Mouse (Mus musculus): ENCODE results near the gene Rad51b. TPM values are rescaled to one million over a fixed set of nuclear protein-coding genes. Genes with fewer than 3 reads are reported as not detected.

Gene Rad51b
- polyA plus RNA-seq, 1 experiment = 1.1 TPM

GRCm38 (mm10) chr12:79675440-79676176 lies 378.5 kb downstream of the Rad51b start:
- WGBS = 36% methylated on average over 13 of the region's 13 CpGs

GRCm38 (mm10) chr12:79676251-79676650 lies 379.2 kb downstream of the Rad51b start:
- 45% methylated on average over 6 of the region's 6 CpGs for WGBS
- DNase-seq = no peak
- Histone ChIP-seq H3K4me1 (ENCODE audit: control insufficient read depth, insufficient read depth, low read length) (peaks cover 17% of the 10 kb centered on the region), H3K4me3 (replicated peaks; ENCODE audit: extremely low read depth, low read depth, low read length) (no peak overlapping the region)
- TF ChIP-seq CTCF (IDR thresholded peaks at IDR 0.05; ENCODE audit: insufficient read depth, low read length) (no peak), POLR2A (IDR thresholded peaks at IDR 0.05; ENCODE audit: borderline replicate concordance, extremely low read depth, low read depth, low read length) (no peak)

More at GRCm38 (mm10) chr12:79675440-79676176, 378.5 kb downstream of the Rad51b start:
- DNase-seq = no peak
- no peak for TF ChIP-seq POLR2A (IDR thresholded peaks at IDR 0.05; ENCODE audit: borderline replicate concordance, extremely low read depth, low read depth, low read length)
- TF ChIP-seq CTCF (IDR thresholded peaks at IDR 0.05; ENCODE audit: insufficient read depth, low read length) = no peak
- Histone ChIP-seq H3K4me1 (ENCODE audit: control insufficient read depth, insufficient read depth, low read length) (peaks cover 17% of the 10 kb centered on the region), H3K4me3 (replicated peaks; ENCODE audit: extremely low read depth, low read depth, low read length) (no peak overlapping the region)

- Histone ChIP-seq H3K4me1 (ENCODE audit: control insufficient read depth, insufficient read depth, low read length) (peaks cover 17% of the 10 kb centered on the region), H3K4me3 (replicated peaks; ENCODE audit: extremely low read depth, low read depth, low read length) (no peak overlapping the region)
- TF ChIP-seq POLR2A (IDR thresholded peaks at IDR 0.05; ENCODE audit: borderline replicate concordance, extremely low read depth, low read depth, low read length) = no peak
- TF ChIP-seq CTCF (IDR thresholded peaks at IDR 0.05; ENCODE audit: insufficient read depth, low read length) = no peak
- DNase-seq = no peak
- WGBS = 61% methylated on average over 5 of the region's 5 CpGs
Observed at GRCm38 (mm10) chr12:79676896-79677295, 379.8 kb downstream of the Rad51b start.

GRCm38 (mm10) chr12:79679251-79679901 lies 382.3 kb downstream of the Rad51b start:
- Histone ChIP-seq H3K4me3 (replicated peaks; ENCODE audit: extremely low read depth, low read depth, low read length) (no peak overlapping the region), H3K4me1 (ENCODE audit: control insufficient read depth, insufficient read depth, low read length) (peaks cover 20% of the 10 kb centered on the region)
- TF ChIP-seq CTCF (IDR thresholded peaks at IDR 0.05; ENCODE audit: insufficient read depth, low read length) = no peak
- TF ChIP-seq POLR2A (IDR thresholded peaks at IDR 0.05; ENCODE audit: borderline replicate concordance, extremely low read depth, low read depth, low read length) = no peak
- whole genome bisulfite sequencing = 64% methylated on average over 11 of the region's 11 CpGs
- no peak for DNase-seq

- 85% methylated on average over 9 of the region's 9 CpGs for WGBS
- no peak for DNase-seq
- Histone ChIP-seq H3K4me1 (ENCODE audit: control insufficient read depth, insufficient read depth, low read length) (peaks cover 20% of the 10 kb centered on the region), H3K4me3 (replicated peaks; ENCODE audit: extremely low read depth, low read depth, low read length) (no peak overlapping the region)
- TF ChIP-seq POLR2A (IDR thresholded peaks at IDR 0.05; ENCODE audit: borderline replicate concordance, extremely low read depth, low read depth, low read length) = no peak
- TF ChIP-seq CTCF (IDR thresholded peaks at IDR 0.05; ENCODE audit: insufficient read depth, low read length) = no peak
Observed at GRCm38 (mm10) chr12:79679941-79680697, 383.0 kb downstream of the Rad51b start.

GRCm38 (mm10) chr12:79680698-79681072 lies 383.6 kb downstream of the Rad51b start:
- H3K4me1 ChIP-seq (ENCODE audit: control insufficient read depth, insufficient read depth, low read length) = peaks cover 15% of the 10 kb centered on the region
- no peak overlapping the region for H3K4me3 ChIP-seq (replicated peaks; ENCODE audit: extremely low read depth, low read depth, low read length)
- 79% methylated on average over 3 of the region's 3 CpGs for WGBS
- no peak for DNase-seq
- TF ChIP-seq POLR2A (IDR thresholded peaks at IDR 0.05; ENCODE audit: borderline replicate concordance, extremely low read depth, low read depth, low read length) (no peak), CTCF (IDR thresholded peaks at IDR 0.05; ENCODE audit: insufficient read depth, low read length) (no peak)

- no peak for TF ChIP-seq CTCF (IDR thresholded peaks at IDR 0.05; ENCODE audit: insufficient read depth, low read length)
- TF ChIP-seq POLR2A (IDR thresholded peaks at IDR 0.05; ENCODE audit: borderline replicate concordance, extremely low read depth, low read depth, low read length) = no peak
- DNase-seq = no peak
- Histone ChIP-seq H3K4me3 (replicated peaks; ENCODE audit: extremely low read depth, low read depth, low read length) (no peak overlapping the region), H3K4me1 (ENCODE audit: control insufficient read depth, insufficient read depth, low read length) (peaks cover 9% of the 10 kb centered on the region)
- 83% methylated on average over 6 of the region's 6 CpGs for WGBS
Observed at GRCm38 (mm10) chr12:79681571-79681970, 384.5 kb downstream of the Rad51b start.

GRCm38 (mm10) chr12:79683350-79683749 lies 386.3 kb downstream of the Rad51b start:
- 52% methylated on average over 3 of the region's 3 CpGs for WGBS

GRCm38 (mm10) chr12:79683759-79684158 lies 386.7 kb downstream of the Rad51b start:
- no peak overlapping the region for H3K4me3 ChIP-seq (replicated peaks; ENCODE audit: extremely low read depth, low read depth, low read length)
- H3K4me1 ChIP-seq (ENCODE audit: control insufficient read depth, insufficient read depth, low read length) = peaks cover 6% of the 10 kb centered on the region; the same call in 1 of the 2 replicates
- no peak for TF ChIP-seq CTCF (IDR thresholded peaks at IDR 0.05; ENCODE audit: insufficient read depth, low read length)
- no peak for TF ChIP-seq POLR2A (IDR thresholded peaks at IDR 0.05; ENCODE audit: borderline replicate concordance, extremely low read depth, low read depth, low read length)
- DNase-seq = no peak
- WGBS = 30% methylated on average over 4 of the region's 4 CpGs

More at GRCm38 (mm10) chr12:79683350-79683749, 386.3 kb downstream of the Rad51b start:
- TF ChIP-seq POLR2A (IDR thresholded peaks at IDR 0.05; ENCODE audit: borderline replicate concordance, extremely low read depth, low read depth, low read length) (no peak), CTCF (IDR thresholded peaks at IDR 0.05; ENCODE audit: insufficient read depth, low read length) (no peak)
- Histone ChIP-seq H3K4me1 (ENCODE audit: control insufficient read depth, insufficient read depth, low read length) (peaks cover 6% of the 10 kb centered on the region; the same call in 1 of the 2 replicates), H3K4me3 (replicated peaks; ENCODE audit: extremely low read depth, low read depth, low read length) (no peak overlapping the region)
- DNase-seq = no peak
